Mouse (Mus musculus) cortical plate, adult 2 months (tissue): ENCODE measurements at regions not wholly inside any gene's neighbourhood (a gene's known extent, or its start where the extent isn't known, plus 50 kb on each side); places are given as distances from the start of the nearest gene placed in this dataset.

Experiments used
- CTCF ChIP-seq: fragments of 200-500 bp; IDR thresholded peaks from 2 replicates; pipeline ENCODE4 v1.5.1; 2011; ENCODE audit warnings: mild to moderate bottlenecking, control low read depth, low read length; ENCODE audit not compliant: insufficient read depth; ENCODE audit errors: extremely low read depth
- POLR2A ChIP-seq: fragments of 200-500 bp; IDR thresholded peaks from 2 replicates; pipeline ENCODE4 v1.6.1; 2011; ENCODE audit warnings: mild to moderate bottlenecking, low read length, control low read depth; ENCODE audit not compliant: insufficient read depth; ENCODE audit errors: extremely low read depth

DNA sequence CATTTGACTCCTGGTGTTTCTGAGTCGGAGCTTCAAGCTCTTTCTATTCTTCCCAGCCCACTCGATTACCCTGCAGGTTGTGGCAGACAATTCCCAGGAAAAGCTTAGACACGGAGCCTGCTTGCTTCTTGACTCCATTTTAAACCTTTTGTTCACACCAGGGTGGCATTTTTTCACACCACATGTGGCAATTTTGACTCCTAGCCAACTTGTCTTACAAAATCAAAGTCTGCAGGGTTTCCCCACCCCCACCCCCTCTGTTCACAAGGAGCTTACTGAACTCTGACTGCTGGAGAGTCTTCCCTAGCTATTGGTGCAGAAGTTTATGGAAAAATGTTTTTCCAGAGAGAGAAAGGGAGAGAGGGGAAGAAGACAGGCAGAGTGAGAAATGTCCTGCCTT lies 184.1 kb downstream of the Gm11146 start:
- TF ChIP-seq CTCF (no peak), POLR2A (no peak)
